Mouse (Mus musculus): ENCODE results near the gene Grm3. TPM values are rescaled to one million over a fixed set of nuclear protein-coding genes. Genes with fewer than 3 reads are reported as not detected.

Gene Grm3
- polyA plus RNA-seq, 1 experiment: not detected

DNA sequence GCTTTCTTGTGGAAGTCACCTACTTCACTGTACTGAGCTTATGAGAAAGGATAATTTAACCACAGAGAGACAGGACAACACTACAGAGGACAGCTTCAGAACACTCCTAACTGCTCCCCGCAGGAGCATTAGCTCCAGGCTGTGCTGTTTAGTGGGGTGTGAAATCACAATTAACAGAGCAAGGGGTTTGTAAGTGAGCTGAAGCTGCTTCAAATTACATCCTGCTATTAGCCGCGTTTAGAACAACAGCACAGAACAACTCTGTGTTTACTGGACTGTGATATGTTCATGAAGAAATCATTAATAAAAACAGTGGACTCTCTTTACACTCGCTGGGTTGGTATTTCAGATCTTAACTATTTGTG lies 101.9 kb downstream of the Grm3 start:
- TF ChIP-seq CTCF (IDR thresholded peaks at IDR 0.05; ENCODE audit: extremely low read depth, insufficient read length, insufficient replicate concordance, low read depth, low read length): no peak
- TF ChIP-seq POLR2A (IDR thresholded peaks at IDR 0.05; ENCODE audit: low read depth, low read length): no peak
- Histone ChIP-seq H3K4me3 (ENCODE audit: low read depth, low read length) (no peak overlapping the region), H3K4me1 (ENCODE audit: control insufficient read depth, insufficient read depth, insufficient read length, low read length) (no peaks in the 10 kb centered on the region), H3K36me3 (ENCODE audit: control insufficient read depth, insufficient read depth, low read length) (no peaks in the 10 kb centered on the region), H3K27me3 (ENCODE audit: control insufficient read depth, insufficient read depth, low read length) (no peaks in the 10 kb centered on the region), H3K27ac (ENCODE audit: insufficient read depth, low read depth, low read length) (no peak overlapping the region)
- 29% methylated on average over 4 of the region's 4 CpGs for whole genome bisulfite sequencing

GRCm38 (mm10) chr5:9622264-9623094 lies 102.5 kb downstream of the Grm3 start:
- 55% methylated on average over 4 of the region's 4 CpGs for WGBS
- no peaks in the 10 kb centered on the region for H3K27me3 ChIP-seq (ENCODE audit: control insufficient read depth, insufficient read depth, low read length)
- no peak overlapping the region for H3K4me3 ChIP-seq (ENCODE audit: low read depth, low read length)
- no peak for TF ChIP-seq CTCF (IDR thresholded peaks at IDR 0.05; ENCODE audit: extremely low read depth, insufficient read length, insufficient replicate concordance, low read depth, low read length)
- no peak for TF ChIP-seq POLR2A (IDR thresholded peaks at IDR 0.05; ENCODE audit: low read depth, low read length)
- no peaks in the 10 kb centered on the region for H3K4me1 ChIP-seq (ENCODE audit: control insufficient read depth, insufficient read depth, insufficient read length, low read length)
- no peak overlapping the region for H3K27ac ChIP-seq (ENCODE audit: insufficient read depth, low read depth, low read length)
- H3K36me3 ChIP-seq (ENCODE audit: control insufficient read depth, insufficient read depth, low read length): no peaks in the 10 kb centered on the region

GRCm38 (mm10) chr5:9621417-9622067 lies 103.4 kb downstream of the Grm3 start:
- Histone ChIP-seq H3K36me3 (ENCODE audit: control insufficient read depth, insufficient read depth, low read length) (no peaks in the 10 kb centered on the region), H3K4me3 (ENCODE audit: low read depth, low read length) (no peak overlapping the region), H3K27me3 (ENCODE audit: control insufficient read depth, insufficient read depth, low read length) (no peaks in the 10 kb centered on the region), H3K27ac (ENCODE audit: insufficient read depth, low read depth, low read length) (no peak overlapping the region), H3K4me1 (ENCODE audit: control insufficient read depth, insufficient read depth, insufficient read length, low read length) (no peaks in the 10 kb centered on the region)
- TF ChIP-seq CTCF (IDR thresholded peaks at IDR 0.05; ENCODE audit: extremely low read depth, insufficient read length, insufficient replicate concordance, low read depth, low read length) (no peak), POLR2A (IDR thresholded peaks at IDR 0.05; ENCODE audit: low read depth, low read length) (no peak)
- 94% methylated on average over 3 of the region's 3 CpGs for WGBS

GRCm38 (mm10) chr5:9579021-9579420 lies 145.9 kb downstream of the Grm3 start:
- Histone ChIP-seq H3K4me3 (ENCODE audit: low read depth, low read length) (no peak overlapping the region), H3K27me3 (ENCODE audit: control insufficient read depth, insufficient read depth, low read length) (no peaks in the 10 kb centered on the region), H3K4me1 (ENCODE audit: control insufficient read depth, insufficient read depth, insufficient read length, low read length) (no peaks in the 10 kb centered on the region), H3K36me3 (ENCODE audit: control insufficient read depth, insufficient read depth, low read length) (no peaks in the 10 kb centered on the region), H3K27ac (ENCODE audit: insufficient read depth, low read depth, low read length) (no peak overlapping the region)
- WGBS: 66% methylated on average over 2 of the region's 2 CpGs
- TF ChIP-seq CTCF (IDR thresholded peaks at IDR 0.05; ENCODE audit: extremely low read depth, insufficient read length, insufficient replicate concordance, low read depth, low read length) (no peak), POLR2A (IDR thresholded peaks at IDR 0.05; ENCODE audit: low read depth, low read length) (no peak)

DNA sequence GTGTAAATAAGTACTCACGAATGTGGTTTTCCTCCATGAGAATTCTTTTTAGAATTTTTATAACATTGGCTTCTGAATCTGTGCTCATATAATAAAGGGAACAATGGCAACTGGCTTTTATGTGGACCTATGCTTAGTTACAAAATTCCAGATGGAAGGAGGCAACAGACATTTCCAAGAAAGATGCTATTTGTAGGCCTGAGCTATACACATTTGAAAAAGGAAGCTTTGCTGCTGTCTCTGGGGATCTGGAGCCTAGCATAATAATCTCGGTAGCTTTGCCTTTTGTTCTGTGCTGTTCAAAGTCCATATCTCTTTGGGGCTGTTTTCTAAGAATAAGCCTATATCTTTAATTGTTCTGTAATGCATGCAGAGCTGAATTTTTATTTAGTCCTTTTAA lies 146.4 kb downstream of the Grm3 start:
- Histone ChIP-seq H3K36me3 (ENCODE audit: control insufficient read depth, insufficient read depth, low read length) (no peaks in the 10 kb centered on the region), H3K4me3 (ENCODE audit: low read depth, low read length) (no peak overlapping the region), H3K4me1 (ENCODE audit: control insufficient read depth, insufficient read depth, insufficient read length, low read length) (no peaks in the 10 kb centered on the region), H3K27ac (ENCODE audit: insufficient read depth, low read depth, low read length) (no peak overlapping the region), H3K27me3 (ENCODE audit: control insufficient read depth, insufficient read depth, low read length) (no peaks in the 10 kb centered on the region)
- 75% methylated on average over 2 of the region's 2 CpGs for WGBS
- TF ChIP-seq CTCF (IDR thresholded peaks at IDR 0.05; ENCODE audit: extremely low read depth, insufficient read length, insufficient replicate concordance, low read depth, low read length): no peak
- no peak for TF ChIP-seq POLR2A (IDR thresholded peaks at IDR 0.05; ENCODE audit: low read depth, low read length)

DNA sequence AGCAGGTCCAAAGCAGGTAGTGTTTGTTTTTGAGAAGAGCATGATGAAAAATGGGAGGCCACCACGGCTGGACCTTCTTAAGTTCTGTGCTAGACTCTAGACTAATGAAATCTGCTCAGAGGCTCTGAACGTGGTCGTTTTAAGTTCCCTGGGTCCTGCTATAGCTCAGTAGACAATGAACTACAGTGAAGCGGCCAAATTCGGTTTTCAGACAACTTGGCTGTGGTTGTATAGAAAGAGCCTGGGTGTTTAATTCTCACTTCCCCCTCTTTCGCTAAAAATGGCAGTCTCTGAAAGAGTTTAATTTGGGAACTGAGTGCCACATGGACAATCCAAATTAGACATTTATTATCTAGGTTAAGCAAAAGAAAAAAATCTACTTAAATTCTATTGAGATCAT lies 154.0 kb downstream of the Grm3 start:
- WGBS: 82% methylated on average over 6 of the region's 6 CpGs
- Histone ChIP-seq H3K4me1 (ENCODE audit: control insufficient read depth, insufficient read depth, insufficient read length, low read length) (no peaks in the 10 kb centered on the region), H3K36me3 (ENCODE audit: control insufficient read depth, insufficient read depth, low read length) (no peaks in the 10 kb centered on the region), H3K27ac (ENCODE audit: insufficient read depth, low read depth, low read length) (no peak overlapping the region), H3K4me3 (ENCODE audit: low read depth, low read length) (no peak overlapping the region), H3K27me3 (ENCODE audit: control insufficient read depth, insufficient read depth, low read length) (no peaks in the 10 kb centered on the region)
- TF ChIP-seq POLR2A (IDR thresholded peaks at IDR 0.05; ENCODE audit: low read depth, low read length) (no peak), CTCF (IDR thresholded peaks at IDR 0.05; ENCODE audit: extremely low read depth, insufficient read length, insufficient replicate concordance, low read depth, low read length) (no peak)

DNA sequence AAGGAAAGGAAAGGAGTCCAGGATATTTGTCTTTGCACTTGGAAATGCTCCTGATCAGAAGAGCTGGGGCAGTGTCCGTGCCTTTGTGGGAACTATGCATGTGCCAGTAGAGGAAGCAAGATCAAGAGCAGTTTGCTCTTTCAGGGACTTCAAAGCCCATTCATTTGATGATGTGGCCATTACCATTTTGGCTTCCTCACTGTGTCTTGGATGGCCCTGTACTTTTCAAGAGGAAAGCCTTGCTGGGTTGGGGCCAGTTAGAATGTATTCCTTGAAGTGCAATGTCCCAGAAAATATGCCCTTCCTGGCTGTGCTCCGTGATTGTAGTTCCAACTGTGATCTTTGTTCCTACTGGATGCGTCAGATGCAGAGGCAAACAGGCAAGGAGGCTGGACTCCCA lies 167.3 kb downstream of the Grm3 start:
- Histone ChIP-seq H3K4me1 (ENCODE audit: control insufficient read depth, insufficient read depth, insufficient read length, low read length) (no peaks in the 10 kb centered on the region), H3K27ac (ENCODE audit: insufficient read depth, low read depth, low read length) (no peak overlapping the region), H3K36me3 (ENCODE audit: control insufficient read depth, insufficient read depth, low read length) (no peaks in the 10 kb centered on the region), H3K4me3 (ENCODE audit: low read depth, low read length) (no peak overlapping the region), H3K27me3 (ENCODE audit: control insufficient read depth, insufficient read depth, low read length) (no peaks in the 10 kb centered on the region)
- WGBS: 61% methylated on average over 3 of the region's 3 CpGs
- no peak for TF ChIP-seq CTCF (IDR thresholded peaks at IDR 0.05; ENCODE audit: extremely low read depth, insufficient read length, insufficient replicate concordance, low read depth, low read length)
- TF ChIP-seq POLR2A (IDR thresholded peaks at IDR 0.05; ENCODE audit: low read depth, low read length): no peak

Measured in small intestine, adult 2 months (tissue).